Mouse (Mus musculus) embryo, embryonic 10 days (tissue): Measurements from ENCODE around the gene Smim10l1.
A peak's percentile ranks its signal among the peaks of the same experiment; 100 is the strongest.

Experiments used
- DNase-seq: peaks from one replicate; pipeline ENCODE4 v3.0.0-alpha.2; 2015; ENCODE audit warnings: low spot score

Smim10l1 gene

GRCm38 (mm10) chr6:133104609-133104921 lies at the start of gene Smim10l1:
Gene Smim10l1, plus strand, starts transcription at chr6:133104909.
- DNase-seq, result no peak

- DNase-seq, result no peak
Measured at GRCm38 (mm10) chr6:133055716-133056115, 49.0 kb upstream of the Smim10l1 start, which contains the start of gene Tas2r140. Gene Tas2r140, minus strand, starts transcription at chr6:133055816.

GRCm38 (mm10) chr6:133092226-133092625 lies 12.5 kb upstream of the Smim10l1 start:
- no peak for DNase-seq

- no peak for DNase-seq
Measured at GRCm38 (mm10) chr6:133102430-133102829, 2.3 kb upstream of the Smim10l1 start.

GRCm38 (mm10) chr6:133104922-133105859 lies 482 bp downstream of the Smim10l1 start:
- peak; percentile 93 for DNase-seq
